Mouse (Mus musculus) left cerebral cortex, postnatal 10 days (tissue): ENCODE results near the gene Alkbh6. TPM values are rescaled to one million over a fixed set of nuclear protein-coding genes. Genes with fewer than 3 reads are reported as not detected.

Experiments used
- DNase-seq, 2 experiments: peaks; one replicate each; pipeline ENCODE4 v3.0.0; 2021 to 2022; ENCODE audit warnings: low spot score in 2 of 2, mixed read lengths in 1 of 2; ENCODE audit errors: extremely low spot score in 1 of 2
- intact Hi-C: fragments of 180-260 bp; cut with DNase I; formaldehyde crosslinking; loops from one replicate; pipeline ENCODE4 v1.15.1; 2025
- total RNA-seq, 2 experiments: library from RNA; stranded (reverse); gene quantifications; 2 replicates each; pipeline ENCODE4 v1.2.3; 2021

The Alkbh6 gene
- total RNA-seq, 2 experiments from 2014 or later = 45.9 to 47.5 TPM

DNA sequence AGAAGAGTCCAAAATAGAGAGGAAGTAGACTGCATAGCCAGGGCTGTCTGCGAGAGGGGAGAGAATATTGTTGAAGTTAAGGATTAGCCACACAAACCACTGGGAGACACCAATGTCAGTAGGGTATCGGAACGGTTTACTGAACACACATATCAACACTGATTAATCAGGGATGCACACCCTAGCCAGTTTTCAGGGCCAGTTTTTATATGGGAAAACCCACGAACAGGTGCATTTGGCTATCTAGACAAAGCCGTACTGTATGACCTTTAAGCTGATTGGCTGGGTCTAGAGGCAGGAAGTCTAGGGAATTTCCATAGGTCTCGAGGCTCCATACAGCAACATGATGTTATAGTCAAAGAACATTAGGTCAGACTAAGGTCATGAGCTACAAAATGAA, 14.3 kb downstream of the Alkbh6 start:
- DNase-seq = no peak
- intact Hi-C loops = no loop called here

DNA sequence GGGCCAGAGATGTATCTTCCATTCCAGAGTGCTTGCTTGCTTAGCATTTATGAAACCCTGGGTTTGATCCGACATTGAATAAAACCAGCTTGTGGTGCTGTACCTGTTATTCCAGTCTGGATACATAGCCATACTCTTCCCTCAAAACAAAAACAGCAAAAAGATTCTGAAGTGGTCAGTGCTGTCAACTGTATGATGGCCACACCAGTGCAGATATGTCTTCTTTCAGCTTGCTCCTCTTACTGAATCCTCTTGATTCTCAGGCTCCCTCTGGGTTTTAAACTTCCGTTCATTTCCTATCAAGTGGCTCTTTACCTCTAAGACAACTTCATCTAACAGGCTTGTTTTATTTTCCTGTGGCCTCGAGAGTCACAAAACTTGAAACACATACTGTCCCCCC, 15.3 kb downstream of the Alkbh6 start, which contains the start of gene Sdhaf1:
Gene Sdhaf1, minus strand, starts transcription at position 101 of the 400 bp plus-strand sequence.
- intact Hi-C loops = no loop called here
- DNase-seq = no peak

DNA sequence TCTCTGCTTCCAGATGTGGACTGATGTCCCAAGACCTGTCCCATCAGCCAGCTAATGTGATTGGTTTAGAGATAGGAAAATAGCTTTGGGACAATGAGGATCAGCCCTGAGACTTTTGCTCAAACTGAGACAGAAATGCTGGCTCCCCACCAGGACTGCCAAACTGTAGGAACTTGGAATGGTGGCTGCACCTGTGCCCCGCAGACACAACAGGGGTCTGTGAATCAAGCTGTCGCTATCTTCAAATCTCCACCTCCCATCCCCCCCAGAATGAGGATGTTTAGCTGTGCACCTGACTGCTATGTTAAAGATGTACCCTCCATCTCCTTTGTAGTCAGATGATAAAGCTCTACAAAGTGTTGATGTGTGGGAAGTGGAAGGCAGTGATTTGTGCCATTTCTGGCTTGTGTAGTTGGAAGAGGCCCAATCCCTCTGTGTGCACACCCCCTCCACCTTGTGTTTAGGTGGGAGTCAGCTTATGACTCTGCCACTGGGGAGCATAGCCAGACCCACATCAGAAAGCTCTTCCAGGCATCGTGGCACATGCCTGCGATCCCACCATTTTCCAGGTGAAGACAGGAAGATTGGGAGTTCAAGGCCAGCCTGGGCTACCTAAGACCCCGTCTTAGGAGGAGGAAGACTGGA, 15.9 kb downstream of the Alkbh6 start:
- DNase-seq = no peak
- intact Hi-C loops = no loop called here

DNA sequence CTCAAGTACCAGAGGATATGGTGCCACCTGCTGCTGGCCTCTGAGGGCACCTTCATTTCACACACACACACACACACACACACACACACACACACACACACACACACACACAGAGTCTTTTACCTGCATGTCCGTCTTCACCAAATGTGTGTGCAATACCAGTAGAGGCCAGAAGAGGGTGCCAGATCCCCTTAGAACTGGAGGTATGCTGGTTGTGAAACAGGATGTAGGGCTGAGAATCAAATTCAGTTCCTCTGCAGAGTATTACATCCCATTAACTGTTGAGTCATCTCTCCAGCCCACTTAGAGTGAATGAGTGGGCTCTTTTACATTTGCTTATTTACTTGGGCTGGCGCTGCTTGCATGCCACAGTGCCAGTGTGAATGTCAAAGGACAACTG, 16.8 kb downstream of the Alkbh6 start:
- DNase-seq = no peak

DNA sequence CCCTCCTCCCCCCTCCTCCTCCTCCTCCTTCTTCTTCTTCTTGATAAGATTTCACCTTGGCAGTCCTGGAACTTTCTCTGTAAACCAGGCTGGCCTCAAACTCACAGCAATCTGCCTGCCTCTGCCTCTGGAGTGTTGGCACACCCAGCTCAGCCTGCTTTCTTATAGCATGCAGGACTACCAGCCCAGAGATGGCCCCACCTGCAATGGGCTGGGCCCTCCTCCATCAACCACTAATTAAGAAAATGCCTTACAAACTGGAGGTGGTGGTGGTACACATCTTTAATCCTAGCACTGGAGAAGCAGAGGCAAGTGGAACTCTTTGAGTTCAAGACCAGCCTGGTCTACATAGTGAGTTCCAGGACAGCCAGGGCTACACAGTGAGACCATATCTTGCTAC, 17.9 kb downstream of the Alkbh6 start:
- intact Hi-C loops = no loop called here
- no peak for DNase-seq

More for the DNA sequence above, 16.8 kb downstream of the Alkbh6 start:
- intact Hi-C loops = no loop called here

DNA sequence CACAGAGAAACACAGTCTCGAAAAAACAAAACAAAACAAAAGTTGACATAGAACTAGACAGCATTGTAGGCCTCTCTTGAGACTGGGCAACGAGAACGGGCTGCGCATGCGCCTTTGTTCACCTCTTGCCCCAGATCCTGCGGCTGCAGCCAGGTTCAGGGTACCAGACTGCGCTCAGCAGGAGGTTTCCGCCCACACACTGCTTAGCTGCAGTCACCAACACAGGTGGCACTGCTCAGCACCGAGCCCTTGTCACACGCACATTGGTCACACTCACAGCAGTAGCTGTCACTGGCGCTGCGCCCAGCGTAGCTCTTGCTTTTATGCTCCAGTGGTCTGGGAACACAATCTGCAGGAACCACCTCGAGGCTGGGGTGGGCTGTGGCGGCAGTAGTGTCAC, 18.6 kb downstream of the Alkbh6 start:
- intact Hi-C loops = no loop called here
- DNase-seq = no peak

DNA sequence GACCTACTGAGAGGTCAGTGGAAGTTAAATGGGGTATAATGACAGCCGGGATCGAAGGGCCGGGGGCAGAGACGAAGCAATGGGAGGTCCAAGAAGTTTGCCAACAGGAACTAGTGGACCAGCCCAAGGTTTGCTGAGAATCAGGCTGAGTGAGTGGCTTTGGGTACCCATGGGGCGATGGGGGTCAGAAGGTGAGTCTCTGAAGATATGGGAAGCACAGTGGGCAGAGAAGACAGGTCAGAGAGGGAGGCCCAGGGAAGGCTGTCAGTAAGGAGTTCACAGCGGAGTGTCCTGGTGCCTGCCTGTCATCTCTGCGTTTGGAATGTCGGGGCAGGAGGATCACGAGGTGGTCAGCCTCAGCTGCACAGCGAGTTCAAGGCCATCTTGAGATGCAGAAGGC, 19.9 kb downstream of the Alkbh6 start:
- intact Hi-C loops = no loop called here
- DNase-seq = no peak

DNA sequence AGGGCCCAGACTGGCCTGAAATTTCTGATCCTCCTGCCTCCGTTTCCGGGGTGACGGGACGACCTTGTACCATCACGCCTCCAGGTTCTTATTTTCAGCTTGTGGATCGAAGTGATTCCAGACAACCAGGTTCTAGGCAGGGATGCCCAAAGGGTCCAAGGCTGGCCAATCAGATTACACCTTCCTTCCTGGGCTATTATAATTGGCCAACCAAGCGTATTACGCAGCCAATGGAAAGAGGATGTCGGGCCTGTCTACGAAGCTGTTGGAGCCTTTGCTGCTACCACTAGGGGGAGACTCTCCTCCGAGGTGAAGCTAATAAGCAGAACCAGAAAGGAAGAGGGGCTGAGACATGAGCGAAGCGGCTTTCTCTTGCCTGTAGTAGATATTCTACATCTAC, 23.4 kb downstream of the Alkbh6 start:
- peak; percentile 89 to 93 for DNase-seq
- intact Hi-C loops = no loop called here

DNA sequence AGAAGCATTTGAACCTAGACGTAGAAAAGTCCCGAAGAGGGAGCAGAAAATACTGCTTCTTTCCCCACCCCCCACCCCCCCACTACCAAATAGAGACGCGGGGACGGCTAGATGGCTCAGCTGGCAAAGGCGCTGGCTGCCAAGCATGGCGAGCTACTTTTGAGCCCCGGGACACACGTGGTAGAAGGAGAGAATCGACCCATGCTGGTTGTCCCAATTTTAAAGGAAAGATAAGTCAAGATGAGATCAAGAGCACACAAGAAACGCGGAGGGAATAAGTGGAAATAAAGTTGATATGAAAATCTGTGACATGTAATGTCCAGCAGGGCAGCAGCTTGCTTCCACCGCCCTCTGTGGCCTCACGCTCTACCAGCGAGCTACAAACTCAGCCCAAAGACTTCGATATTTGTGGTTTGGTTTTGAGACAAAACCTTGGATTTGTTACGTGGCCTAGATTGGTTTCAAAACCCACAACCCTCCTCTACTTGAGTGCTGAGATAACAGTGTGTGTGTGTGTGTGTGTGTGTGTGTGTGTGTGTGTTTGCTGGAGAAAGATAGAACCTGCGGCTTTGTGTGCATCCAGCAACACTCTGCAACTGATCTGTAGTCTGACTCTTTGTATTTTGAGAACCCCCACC, 24.2 kb downstream of the Alkbh6 start:
- DNase-seq = no peak
- intact Hi-C loops = no loop called here

DNA sequence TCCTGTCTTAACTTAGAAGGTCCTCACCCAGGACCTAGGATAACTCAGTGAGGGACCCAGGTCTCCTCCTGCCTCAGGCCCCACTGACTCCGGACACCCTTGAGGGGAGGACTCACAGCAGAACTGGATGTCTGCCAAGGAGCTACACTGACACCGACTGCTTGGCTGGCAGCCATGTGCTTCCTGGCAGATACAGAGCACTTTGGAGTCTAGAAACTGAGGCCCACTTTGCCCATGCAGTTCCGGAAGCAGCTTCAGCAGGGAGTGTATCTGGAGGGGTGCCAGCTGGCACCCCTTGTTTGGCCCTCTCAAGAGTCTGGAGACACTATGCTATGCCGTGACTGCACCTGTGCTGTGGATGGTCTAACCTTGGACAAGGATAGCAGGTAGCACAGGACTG, 24.9 kb downstream of the Alkbh6 start:
- intact Hi-C loops = no loop called here
- DNase-seq = peak; percentile 88 to 90

DNA sequence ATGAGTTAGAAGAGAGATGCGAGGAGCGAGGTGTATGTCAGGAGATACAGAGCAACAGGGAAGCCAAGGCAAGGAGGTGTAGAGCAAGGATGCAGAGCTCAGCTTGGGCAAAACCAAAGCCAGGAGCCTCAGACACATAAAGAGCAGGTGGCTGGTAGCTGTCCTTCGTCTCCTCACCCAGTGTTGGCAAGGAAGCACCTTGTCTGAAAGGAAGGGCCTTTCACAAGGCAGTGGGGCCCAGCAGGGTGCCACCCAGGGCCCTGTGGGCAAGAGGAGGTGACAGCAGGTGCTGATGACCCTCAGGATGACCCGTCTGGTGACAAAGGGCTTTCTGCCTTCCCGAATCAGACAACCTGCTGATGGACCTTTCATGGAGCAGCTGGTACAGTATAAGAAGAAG, 26.0 kb downstream of the Alkbh6 start:
- intact Hi-C loops = no loop called here
- DNase-seq = no peak

DNA sequence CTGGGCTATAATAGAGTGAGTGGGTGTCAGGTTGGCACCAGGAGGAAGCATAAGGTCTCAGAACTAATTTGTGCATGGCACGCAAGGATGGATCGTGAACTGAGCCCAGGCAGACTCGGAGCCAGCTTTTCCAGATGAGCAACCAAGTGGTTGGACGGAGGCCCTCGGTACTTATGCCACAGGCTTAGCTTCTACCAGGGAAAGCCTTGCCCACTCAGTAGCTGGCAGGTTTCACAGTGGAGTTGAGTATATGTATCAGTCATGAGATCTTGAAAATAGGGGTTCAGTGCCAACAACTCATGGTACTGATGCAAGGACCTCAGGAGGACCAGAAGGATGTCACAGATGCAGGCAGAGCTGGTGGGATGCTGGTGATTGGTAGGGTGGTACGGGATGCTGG, 27.2 kb downstream of the Alkbh6 start:
- peak in 1 of 2 experiments; percentile 46 for DNase-seq

DNA sequence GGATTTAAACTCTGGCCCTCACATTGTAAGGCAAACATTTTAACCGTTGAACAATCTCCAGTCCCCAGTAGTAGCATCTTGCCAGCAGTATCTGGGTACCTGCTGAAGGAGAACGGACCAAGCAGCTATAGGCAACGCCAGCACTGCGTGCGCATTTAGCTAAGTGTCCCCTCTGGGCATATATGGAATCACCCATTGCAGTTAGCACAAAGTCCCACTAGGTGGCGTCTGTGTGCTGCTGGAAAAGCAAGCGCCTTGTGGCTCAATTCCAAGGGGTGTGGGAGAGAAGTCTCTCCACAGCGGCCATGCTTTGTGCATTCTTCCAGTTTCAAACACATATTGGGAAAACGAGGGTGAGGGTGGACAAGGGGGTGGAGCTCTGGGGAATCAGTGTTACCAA, 27.9 kb downstream of the Alkbh6 start:
- intact Hi-C loops = loop anchor here (1.0 kb wide), 1 partner anchor 96 kb away; no protein-coding TSS in a partner anchor
- DNase-seq = peak; percentile 90 to 94

More for the DNA sequence above, 27.2 kb downstream of the Alkbh6 start:
- intact Hi-C loops = loop anchor here (1.0 kb wide), 1 partner anchor 97 kb away; no protein-coding TSS in a partner anchor

DNA sequence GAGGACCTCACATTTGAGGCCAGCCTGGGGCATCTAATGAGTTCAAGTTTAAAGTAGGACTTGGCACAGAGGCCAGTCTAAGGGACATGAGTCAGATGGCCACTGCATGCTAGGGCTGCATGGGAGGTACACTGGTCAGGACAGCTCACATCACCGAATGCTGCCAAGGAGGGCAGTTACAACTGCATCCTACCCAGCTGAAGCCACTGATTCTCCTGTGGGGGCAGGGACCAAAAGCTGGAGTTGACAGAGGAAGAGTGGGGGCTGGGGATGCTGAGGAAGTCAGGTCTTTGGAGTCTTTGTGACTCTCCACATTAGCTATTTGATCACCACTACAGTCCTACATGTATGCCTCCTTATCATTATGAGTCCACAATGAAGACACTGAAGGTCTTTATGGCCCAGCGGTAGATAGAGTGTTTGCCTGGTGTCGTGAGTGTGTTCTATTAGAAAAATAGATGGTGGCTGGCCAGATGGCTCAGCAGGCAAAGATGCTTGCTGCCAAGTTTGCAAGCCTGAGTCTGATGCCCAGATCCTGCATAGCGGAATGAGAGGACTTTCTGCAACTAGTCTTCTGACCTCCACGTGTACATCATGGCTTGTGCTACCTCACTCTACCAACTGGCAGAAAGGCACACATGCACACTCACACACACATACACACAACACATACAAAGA, 31.1 kb downstream of the Alkbh6 start:
- no peak for DNase-seq

DNA sequence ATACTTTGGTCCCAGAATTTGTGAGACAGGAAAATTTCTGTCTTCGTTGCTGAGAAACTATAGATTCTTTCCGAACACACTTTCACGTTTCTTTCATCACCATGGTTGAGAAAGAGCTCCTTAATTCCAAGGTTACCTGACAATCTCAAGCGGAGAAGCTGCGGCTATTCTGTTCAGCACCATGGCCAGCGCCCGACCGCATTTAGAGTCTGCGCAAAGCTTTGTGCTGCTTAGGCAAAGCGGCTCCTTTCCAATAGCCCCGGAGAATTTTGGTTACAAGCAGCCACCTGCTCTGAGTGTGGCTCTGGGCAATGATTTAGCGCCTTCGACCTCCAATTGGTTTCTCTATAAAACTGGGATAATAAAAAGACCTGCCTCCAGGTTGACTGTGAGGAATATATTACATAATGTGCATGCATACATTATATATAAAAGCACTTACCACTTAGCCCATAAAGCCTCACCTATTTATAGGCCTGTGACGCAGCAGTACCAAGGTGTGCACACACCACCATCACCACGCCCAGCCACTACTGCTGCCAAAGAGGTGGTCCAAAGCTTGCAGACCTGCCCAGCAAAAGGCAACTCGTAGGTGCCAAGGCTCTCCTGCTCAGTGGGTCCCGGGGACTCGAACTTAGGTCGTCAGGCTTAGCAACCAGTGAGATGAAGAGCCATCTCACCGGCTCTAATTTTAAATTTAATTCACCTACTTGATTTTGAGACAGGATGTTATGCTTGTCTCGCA, 38.3 kb downstream of the Alkbh6 start:
- intact Hi-C loops = no loop called here
- no peak for DNase-seq

More for the DNA sequence above, 31.1 kb downstream of the Alkbh6 start:
- intact Hi-C loops = no loop called here

DNA sequence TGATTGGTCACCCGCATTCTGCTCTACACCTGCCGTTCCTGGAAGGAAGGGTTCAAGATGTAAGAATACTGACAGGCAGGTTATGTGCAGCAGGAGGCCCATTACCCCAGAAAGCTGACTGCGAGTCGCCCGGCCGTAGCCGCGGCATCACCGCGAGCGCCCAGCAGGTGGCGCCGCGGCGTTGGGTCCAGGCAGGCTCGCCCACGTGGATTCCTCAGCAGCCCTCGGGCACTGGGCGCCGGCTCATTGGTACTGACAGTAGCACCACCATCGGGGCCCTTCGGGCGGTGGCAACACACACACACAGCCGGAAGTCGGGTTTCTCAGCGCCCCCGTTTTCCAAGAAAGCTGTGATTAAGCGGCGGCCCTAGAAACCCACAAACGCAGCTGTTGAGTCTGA, 39.3 kb downstream of the Alkbh6 start:
- DNase-seq = peak; percentile 63 to 85
- intact Hi-C loops = no loop called here

DNA sequence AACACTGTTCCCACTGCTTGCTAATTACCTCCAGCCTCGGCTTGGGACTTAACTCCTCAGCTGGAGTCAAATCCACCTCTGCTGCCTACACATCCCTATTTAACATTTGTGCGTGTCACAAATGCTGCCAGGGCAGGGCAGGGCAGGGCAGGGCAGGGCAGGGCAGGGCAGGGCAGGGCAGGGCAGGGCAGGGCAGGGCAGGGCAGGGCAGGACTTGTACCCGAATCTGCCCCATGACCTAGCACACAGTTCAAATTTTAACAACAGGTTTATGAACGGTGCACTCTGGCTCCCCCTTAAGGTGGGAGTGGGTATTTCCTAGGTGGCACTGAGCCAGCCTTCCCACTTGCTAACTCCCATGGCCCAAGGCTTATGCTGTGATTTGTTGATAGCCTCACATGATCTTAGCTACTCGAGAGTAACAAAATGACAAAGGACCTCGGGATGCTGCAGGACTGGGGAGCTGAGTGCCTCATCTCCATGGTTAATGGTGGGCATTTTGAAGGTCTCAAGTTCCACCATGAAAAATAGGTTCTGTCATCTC, 44.8 kb downstream of the Alkbh6 start:
- peak; percentile 51 to 60 for DNase-seq
- intact Hi-C loops = no loop called here

DNA sequence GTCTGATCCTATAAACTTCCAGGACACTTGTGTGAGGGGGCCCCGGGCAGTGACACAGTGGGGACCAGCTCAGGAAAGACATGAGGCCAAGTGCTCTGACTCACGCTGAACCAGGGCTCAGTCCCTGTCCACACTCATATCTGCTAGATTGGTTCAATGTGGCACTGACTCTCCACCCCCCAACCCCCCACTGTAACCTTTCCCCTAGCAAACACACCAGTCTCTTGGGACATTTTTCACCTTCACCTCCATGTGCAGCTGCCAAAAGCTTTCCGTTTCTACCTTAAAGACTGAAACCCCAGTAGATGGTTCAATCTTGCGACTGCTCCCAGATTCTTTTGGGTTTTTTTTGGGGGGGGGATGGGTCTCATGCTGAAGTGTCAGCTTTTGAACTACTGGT, 45.5 kb downstream of the Alkbh6 start:
- no peak for DNase-seq
- intact Hi-C loops = no loop called here
